Mouse (Mus musculus) cerebellum, postnatal 25 days (tissue): ENCODE data around the gene Retreg1.
A peak's percentile ranks its signal among the peaks of the same experiment; 100 is the strongest.

ENCODE experiments used
- DNase-seq, 2 experiments: peaks; one replicate each; pipeline ENCODE4 v3.0.0; 2021; ENCODE audit warnings: mixed read lengths in 2 of 2

Gene Retreg1

DNA sequence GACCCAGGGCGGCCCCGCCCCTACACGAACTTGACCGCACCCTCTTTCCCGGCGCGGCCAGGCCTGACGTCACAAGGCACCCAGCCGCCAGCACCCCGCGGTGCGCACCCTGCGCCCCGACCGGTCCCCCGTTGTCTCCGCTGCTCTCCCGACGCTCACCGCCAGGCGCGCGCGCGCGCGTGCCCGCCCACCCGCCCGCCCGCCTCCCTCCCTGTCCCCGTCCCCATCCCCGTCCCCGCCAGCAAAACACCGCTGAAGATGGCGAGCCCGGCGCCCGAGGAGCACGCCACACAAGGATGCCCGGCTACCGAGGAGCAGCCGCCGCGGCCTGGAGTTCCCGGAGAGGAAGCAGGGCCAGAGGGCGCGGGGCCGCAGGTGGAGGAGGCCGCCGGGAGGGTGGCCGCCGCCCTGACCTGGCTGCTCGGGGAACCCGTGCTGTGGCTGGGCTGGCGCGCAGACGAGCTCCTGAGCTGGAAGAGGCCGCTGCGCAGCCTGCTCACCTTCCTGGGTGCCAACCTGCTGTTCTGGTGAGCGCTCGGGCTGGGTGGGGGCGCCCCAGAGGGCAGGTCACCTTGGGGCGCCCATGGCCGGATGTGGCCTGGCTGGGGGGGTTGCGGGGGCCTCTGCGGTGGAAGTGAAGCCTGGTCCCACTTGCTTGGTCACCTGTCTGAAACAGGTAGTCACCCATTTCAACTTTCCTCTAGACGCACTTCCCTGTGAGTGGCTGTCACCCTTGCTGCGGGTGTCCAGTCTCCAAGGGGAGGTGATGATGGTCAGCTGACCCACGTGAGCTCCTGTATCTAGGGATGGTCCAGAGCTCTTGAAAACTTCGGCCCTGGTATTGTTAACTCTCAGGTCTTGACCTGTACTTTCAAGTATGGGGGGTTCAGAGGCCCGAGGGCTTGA is at the start of gene Retreg1:
Retreg1 (plus strand) TSS at position 95 of the 906 bp plus-strand sequence.
- peak; percentile 79 to 84 for DNase-seq

GRCm38 (mm10) chr15:25794123-25794522 is 48.9 kb upstream of the Retreg1 start:
- no peak for DNase-seq

DNA sequence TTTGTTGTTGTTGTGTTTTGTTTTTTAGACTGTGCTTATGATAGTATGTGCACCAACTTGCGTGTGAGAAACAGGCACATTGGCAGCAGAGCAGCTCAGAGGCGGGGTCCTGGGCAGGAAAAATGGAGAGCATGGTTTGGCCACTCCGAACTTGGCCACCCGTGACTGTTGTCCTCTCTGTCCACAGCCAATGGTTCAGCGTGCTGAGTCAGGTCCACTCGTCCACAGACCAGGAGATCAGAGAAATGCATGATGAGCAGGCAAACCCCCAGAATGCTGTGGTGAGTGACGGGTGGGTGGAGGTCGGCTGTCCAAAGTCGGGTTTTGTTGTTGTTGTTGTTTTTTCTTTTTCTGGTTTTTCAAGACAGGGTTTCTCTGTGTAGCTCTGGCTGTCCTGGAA is 47.5 kb upstream of the Retreg1 start:
- no peak for DNase-seq

DNA sequence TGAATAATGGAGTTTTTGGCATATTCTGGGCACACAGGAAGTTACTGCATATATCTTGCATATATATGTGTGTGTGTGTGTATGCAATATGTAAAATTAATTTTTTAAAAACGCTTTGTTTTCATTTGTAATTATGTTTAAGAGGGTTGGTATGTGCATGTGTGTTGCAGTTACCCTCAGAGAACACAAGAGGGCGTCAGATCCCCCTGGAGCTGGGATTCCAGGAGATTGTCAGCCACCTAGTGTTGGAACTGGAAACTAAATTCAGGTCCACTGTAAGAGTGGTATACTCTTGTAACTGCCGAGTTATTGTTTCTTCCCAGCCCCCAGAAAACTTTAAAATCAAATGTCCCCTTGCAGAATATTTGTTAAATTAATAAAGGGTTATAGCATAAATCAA is 46.6 kb upstream of the Retreg1 start:
- DNase-seq: no peak

GRCm38 (mm10) chr15:25797179-25797578 is 45.8 kb upstream of the Retreg1 start:
- DNase-seq: no peak

GRCm38 (mm10) chr15:25797888-25798287 is 45.1 kb upstream of the Retreg1 start:
- DNase-seq: no peak

GRCm38 (mm10) chr15:25801726-25802125 is 41.3 kb upstream of the Retreg1 start:
- DNase-seq: no peak

GRCm38 (mm10) chr15:25802194-25802593 is 40.8 kb upstream of the Retreg1 start:
- DNase-seq: no peak

- no peak for DNase-seq
These were observed 39.9 kb upstream of the Retreg1 start for GRCm38 (mm10) chr15:25803111-25803510.

- DNase-seq: peak; percentile 84 to 88
These were observed 37.5 kb upstream of the Retreg1 start for GRCm38 (mm10) chr15:25805336-25806110.

DNA sequence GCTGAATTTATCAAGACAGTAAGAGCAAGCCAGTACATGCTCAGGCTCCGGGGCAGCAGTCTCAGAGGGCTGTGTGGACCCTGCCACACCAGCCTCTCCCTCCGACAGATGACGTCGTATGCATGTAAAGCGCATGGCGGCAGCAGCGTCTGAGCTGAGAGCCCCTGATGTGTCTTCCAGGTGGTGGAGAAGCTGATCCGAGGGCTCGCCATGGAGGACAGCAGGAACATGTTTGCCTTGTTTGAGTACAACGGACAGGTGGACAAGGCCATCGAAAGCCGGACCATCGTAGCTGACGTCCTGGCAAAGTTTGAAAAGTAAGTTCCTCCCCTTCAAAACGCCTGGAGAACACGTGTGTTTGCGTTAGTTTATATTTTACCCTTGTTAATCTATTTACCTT is 36.6 kb upstream of the Retreg1 start:
- DNase-seq: no peak

DNA sequence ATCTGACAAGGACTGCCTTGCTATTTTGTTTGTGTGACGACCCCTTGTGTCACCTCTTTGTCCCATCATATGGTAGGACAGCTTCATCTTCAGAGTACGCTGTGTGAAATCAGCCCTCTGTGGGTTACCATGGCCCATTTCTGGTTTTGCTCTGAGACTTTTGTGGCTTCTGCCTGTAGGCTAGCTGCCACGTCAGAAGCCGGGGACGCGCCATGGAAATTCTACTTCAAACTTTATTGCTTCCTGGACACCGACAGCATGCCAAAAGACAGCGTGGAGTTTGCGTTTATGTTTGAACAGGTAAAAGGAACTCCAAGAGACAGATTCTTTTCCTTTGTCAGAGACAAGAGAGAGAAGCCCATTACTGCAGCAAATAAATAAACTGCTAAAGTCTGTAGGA is 36.1 kb upstream of the Retreg1 start:
- DNase-seq: no peak

- DNase-seq: no peak
These were observed 34.1 kb upstream of the Retreg1 start for GRCm38 (mm10) chr15:25808677-25809460.

DNA sequence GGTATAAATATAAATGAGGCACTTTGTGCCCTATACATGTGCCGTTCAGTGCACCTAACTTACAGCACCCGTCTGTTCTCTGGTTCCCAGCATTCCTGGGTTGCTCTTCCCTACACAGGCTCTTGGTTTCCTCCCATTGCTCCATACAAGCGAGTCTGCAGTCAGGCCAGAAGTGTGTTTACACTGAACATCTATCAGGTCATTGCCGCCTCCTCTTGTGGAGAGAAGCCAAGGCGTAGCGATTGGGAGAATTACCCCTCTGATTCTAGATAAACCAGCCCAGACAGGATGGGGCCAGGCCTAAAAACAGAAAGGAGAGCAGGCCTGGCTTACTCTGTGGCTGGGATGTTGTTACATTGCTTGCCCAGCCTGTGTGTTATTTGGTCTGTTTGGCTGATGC is 33.3 kb upstream of the Retreg1 start:
- no peak for DNase-seq

- no peak for DNase-seq
These were observed 31.1 kb upstream of the Retreg1 start for GRCm38 (mm10) chr15:25811834-25812250.

DNA sequence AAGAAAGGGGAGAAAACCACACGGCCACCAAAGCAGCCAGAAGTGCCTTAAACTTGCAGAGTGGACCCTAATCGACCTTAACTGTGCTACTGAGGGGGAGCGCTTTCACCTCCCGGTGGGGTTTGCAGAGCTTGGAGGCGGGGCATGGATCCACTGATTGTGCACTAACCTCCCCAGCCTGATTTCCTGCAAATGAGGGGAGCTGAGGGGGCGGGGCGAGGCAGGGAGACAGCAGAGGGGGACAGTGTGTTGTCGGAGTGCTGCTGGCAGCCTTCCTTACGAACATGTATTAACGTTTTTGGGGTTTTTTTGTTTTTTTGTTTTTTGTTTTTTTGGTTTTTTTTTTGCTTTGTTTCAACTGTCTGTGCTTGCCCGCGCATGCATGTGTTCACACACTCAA is 30.5 kb upstream of the Retreg1 start:
- DNase-seq: no peak

GRCm38 (mm10) chr15:25814535-25814934 is 28.4 kb upstream of the Retreg1 start:
- DNase-seq: no peak

DNA sequence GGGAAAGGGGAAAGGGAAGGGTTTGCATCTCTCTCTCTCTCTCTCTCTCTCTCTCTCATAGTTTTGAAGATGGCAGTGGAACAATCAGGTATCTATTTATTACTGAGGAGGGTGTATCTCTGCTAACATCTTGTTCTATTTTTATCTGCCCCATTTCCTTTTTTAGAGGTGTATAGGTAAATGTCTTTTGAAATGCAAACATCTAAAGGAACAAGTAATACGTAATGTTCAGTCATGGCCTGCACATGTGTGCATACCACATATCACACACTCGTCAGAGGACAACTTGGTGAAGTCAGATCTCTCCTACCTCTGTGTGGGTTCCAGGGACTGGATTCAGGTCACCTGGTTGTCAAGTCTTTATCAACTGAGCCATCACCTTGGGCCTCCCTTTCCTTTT is 25.8 kb upstream of the Retreg1 start:
- DNase-seq: no peak

DNA sequence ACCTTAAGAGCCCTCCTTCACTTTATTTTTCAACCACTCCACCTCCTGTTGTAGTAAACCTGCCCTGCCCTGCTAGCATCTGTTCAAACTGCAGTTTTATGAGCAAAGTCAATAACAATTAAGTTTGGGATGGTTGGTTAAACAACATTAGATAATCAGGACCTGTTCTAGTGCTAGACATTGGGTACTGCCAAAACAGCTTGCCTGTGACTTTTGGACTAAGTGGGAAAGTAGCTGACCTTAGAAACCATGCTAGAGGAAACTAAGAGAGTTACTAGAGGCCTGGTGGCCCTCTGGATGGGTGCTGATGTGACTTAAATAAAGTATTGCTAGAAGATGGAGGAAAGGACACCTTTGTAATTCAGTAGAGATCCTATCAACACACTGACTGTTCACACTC is 21.0 kb upstream of the Retreg1 start:
- no peak for DNase-seq

DNA sequence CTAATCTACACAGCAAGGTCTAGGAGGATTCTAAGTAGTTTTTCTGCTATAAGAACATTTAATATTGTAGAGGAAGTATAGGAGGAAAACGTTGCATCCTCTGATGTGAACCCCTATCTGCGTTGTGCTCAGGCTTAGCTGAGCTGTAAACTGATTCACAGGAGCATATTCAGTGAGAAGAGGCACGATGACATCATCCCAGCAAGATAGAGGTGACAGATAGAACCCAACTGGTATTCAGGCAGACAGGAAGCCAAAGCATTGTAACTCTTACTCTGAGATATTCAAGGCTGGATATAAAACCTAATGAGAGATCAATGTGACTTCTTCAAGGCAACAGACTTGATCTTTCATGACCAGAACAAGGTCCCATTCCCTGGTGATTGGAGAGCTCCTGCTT is 20.3 kb upstream of the Retreg1 start:
- no peak for DNase-seq

GRCm38 (mm10) chr15:25826531-25826961 is 16.4 kb upstream of the Retreg1 start:
- DNase-seq: no peak

- DNase-seq: no peak
These were observed 14.5 kb upstream of the Retreg1 start for GRCm38 (mm10) chr15:25828464-25828863.

- no peak for DNase-seq
These were observed 12.6 kb upstream of the Retreg1 start for GRCm38 (mm10) chr15:25830426-25830825.
